Mouse (Mus musculus): ENCODE measurements at regions not wholly inside any gene's neighbourhood (a gene's known extent, or its start where the extent isn't known, plus 50 kb on each side); places are given as distances from the start of the nearest gene placed in this dataset.

DNA sequence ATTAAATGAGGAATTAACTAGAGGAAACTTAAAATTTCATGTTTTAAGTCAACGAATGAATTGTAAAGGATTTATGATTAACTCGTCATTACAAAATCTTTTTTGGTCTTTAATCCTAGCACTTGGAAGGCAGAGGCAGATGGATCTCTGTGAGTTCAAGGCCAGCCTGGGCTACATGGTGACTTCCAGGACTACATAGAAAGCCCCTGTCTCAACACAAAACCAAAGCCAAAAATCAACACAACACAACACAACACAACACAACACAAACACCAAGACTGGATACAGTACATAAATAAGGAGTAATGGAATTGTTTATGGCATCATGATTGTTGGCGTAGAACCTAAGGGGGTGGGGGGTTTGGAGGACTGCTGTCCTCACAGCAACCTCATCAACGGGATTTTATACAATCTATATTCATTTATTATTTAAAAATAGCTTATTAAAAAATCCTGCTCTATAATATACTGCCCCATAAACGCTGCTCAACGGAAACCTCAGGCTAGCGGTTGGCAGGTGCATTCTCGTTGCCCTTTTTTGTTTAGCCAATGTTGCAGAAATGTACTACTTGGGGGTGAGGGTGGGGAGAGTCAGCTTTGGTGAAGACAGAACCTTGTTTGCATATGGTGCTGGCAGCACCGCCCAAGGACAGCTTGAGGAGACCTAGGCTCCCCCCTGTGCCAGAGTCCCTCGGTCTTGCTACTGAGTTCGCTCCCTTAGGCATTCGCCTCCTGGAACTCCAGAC, 53.9 kb upstream of the Cpsf6 start:
- Histone ChIP-seq H3K4me1 (replicated peaks) (peaks cover 11% of the 10 kb centered on the region), H3K27ac (no peak overlapping the region), H3K4me2 (no peak overlapping the region), H3K36me3 (no peaks in the 10 kb centered on the region), H3K27me3 (no peaks in the 10 kb centered on the region), H3K9ac (no peak overlapping the region), H3K9me3 (replicated peaks) (no peaks in the 10 kb centered on the region), H3K4me3 (no peak overlapping the region)
- WGBS: 91% methylated on average over 12 of the region's 12 CpGs
- ATAC-seq (replicated peaks; ENCODE audit: insufficient number of reproducible peaks, insufficient read depth, low FRiP score, low read depth): no peak

DNA sequence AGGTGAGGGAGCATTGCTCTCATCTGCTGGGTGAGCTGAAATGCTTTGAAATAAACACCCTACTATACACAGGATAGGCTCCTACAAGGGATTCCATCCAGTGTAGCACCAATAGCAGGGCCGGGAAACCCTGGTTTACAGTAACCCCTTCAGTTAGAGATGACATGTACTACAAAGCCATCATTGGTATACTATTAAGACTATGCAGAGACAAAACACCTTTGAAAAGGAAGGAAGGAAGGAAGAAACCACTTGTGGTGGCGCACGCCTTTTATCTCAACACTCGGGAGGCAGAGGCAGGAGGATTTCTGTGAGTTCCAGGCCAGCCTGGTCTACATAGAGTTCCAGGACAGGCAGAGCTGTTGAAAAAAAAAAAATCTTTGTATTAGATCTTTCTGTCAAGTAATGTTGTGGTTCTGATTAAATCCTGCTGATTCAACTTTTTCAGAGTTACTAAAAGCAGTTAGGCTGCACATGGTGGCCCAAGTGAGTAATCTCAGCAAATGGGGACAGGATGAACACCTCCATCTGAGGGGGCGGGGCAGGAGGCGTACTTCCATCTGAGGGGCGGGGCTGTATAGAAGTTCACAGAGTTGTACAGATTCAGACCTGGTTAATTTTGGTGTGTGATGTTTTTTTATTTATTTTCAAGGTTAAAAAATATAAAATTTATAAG, 53.2 kb upstream of the Cpsf6 start:
- Histone ChIP-seq H3K27ac (no peak overlapping the region), H3K27me3 (no peaks in the 10 kb centered on the region), H3K9ac (no peak overlapping the region), H3K4me2 (peak overlapping the region; percentile 64), H3K9me3 (replicated peaks) (no peaks in the 10 kb centered on the region), H3K36me3 (no peaks in the 10 kb centered on the region), H3K4me1 (replicated peaks) (peaks cover 11% of the 10 kb centered on the region), H3K4me3 (peak overlapping the region; percentile 35)
- no peak; the same call in 1 of the 2 replicates for ATAC-seq (replicated peaks; ENCODE audit: insufficient number of reproducible peaks, insufficient read depth, low FRiP score, low read depth)
- 86% methylated on average over 7 of the region's 7 CpGs for WGBS

DNA sequence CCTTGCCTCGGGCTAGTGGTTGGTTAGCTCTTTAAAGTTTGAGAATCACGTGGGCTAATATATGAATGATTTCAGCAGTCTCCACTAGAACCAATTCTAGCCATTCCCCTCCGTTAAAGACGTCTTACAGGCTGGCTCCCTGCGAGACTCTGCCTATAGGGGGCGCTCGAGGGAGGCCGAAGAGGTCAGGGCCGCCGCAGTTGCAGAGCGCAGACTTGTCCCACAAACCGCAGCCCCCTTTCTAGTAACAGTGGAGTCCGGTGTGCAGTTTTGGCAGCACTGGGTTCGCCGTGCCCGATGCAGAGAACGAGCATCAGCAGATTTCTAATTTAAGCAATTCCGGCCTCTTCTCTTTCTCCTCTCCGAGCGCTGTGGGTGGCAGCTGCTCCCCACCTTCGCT, 52.6 kb upstream of the Cpsf6 start:
- no peak for ATAC-seq (replicated peaks; ENCODE audit: insufficient number of reproducible peaks, insufficient read depth, low FRiP score, low read depth)
- H3K27me3 ChIP-seq: no peaks in the 10 kb centered on the region
- H3K4me2 ChIP-seq: peak overlapping the region; percentile 64
- peak overlapping the region; percentile 35 for H3K4me3 ChIP-seq
- H3K4me1 ChIP-seq (replicated peaks): peaks cover 11% of the 10 kb centered on the region
- H3K9me3 ChIP-seq (replicated peaks): no peaks in the 10 kb centered on the region
- no peaks in the 10 kb centered on the region for H3K36me3 ChIP-seq
- WGBS: 7% methylated on average over 21 of the region's 21 CpGs
- no peak overlapping the region for H3K27ac ChIP-seq
- no peak overlapping the region for H3K9ac ChIP-seq

DNA sequence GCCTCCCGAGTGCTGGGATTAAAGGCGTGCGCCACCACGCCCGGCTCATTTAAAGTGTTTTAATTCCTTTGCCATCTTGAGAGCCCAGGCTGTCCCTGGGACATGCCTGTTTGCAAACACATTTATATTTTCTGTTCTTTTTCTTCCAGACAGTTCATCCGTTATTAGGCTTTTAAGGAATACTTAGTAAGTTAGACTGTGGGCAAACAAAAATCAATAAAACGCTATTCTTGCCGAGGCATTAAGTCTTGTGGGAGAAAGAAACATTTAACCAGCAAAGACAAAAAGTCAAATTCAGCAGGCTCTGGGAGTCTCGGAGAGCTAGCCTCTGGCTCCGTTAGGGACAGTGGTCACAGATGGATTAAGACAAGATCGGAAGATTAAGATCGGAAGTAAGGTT, 52.0 kb upstream of the Cpsf6 start:
- no peak for ATAC-seq (replicated peaks; ENCODE audit: insufficient number of reproducible peaks, insufficient read depth, low FRiP score, low read depth)
- no peaks in the 10 kb centered on the region for H3K9me3 ChIP-seq (replicated peaks)
- WGBS: 72% methylated on average over 12 of the region's 12 CpGs
- no peaks in the 10 kb centered on the region for H3K36me3 ChIP-seq
- H3K4me1 ChIP-seq (replicated peaks): peaks cover 9% of the 10 kb centered on the region
- no peak overlapping the region for H3K9ac ChIP-seq
- H3K4me3 ChIP-seq: peak overlapping the region; percentile 35; the same call in 1 of the 2 replicates
- H3K4me2 ChIP-seq: peak overlapping the region; percentile 64
- H3K27ac ChIP-seq: no peak overlapping the region
- no peaks in the 10 kb centered on the region for H3K27me3 ChIP-seq

DNA sequence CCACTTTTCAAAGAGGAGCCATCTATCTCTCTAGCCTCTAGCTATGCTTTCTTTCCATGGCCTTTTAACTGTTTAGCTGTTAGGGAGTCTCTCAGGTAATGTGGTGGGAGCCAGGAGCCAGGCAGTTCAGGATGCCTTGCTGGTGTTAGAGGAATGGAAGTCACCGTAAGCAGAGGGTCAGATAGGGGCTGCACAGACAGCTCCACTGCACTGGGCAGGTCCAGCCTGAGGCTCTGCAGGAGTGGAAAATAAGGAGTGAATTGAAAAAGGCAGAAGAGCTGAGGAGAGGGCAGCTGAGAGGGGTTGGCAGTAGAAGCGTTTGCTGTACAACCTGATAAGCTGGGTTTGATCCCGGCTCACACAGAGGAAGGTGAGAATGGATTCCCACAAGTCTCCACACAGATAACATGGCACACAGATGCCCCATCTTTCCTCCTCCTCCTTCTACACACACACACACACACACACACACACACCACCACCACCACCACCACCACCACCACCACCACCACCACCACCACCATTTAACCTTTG, 51.3 kb upstream of the Cpsf6 start:
- no peak for ATAC-seq (replicated peaks; ENCODE audit: insufficient number of reproducible peaks, insufficient read depth, low FRiP score, low read depth)
- no peaks in the 10 kb centered on the region for H3K36me3 ChIP-seq

DNA sequence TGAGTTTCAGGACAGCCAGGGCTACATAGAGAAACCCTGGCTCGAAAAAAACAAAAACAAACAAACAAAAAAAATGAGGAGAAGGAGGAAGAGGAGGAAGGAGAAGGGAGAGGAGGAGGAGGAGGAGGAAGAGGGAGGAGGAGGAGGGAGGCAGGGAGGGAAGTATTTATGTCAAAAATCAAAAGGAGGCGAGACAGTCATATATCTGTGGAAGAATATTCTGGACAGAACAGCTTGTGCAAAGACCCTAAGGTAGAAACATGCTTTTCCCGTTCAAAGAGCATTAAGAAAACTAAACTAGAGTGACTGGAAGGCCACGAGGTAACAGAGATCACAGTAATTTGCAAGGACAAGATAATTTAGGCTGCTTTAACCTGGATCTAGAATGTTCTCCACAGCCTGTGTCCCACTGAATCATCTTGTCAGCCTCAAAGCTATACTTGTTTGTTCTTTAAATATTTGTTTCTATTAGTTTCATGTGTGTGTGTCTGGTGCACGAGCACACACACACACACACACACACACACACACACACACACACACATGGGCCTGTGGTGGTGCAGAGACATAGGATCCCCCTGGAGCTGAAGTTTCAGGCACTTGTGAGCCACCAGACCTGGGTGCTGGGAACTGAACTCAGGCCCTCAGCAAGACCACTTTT, 50.5 kb upstream of the Cpsf6 start:
- WGBS: 74% methylated on average over 5 of the region's 5 CpGs
- Histone ChIP-seq H3K36me3 (no peaks in the 10 kb centered on the region), H3K27me3 (no peaks in the 10 kb centered on the region), H3K4me2 (no peak overlapping the region), H3K27ac (no peak overlapping the region), H3K4me3 (no peak overlapping the region), H3K4me1 (replicated peaks) (peaks cover 4% of the 10 kb centered on the region), H3K9me3 (replicated peaks) (no peaks in the 10 kb centered on the region), H3K9ac (no peak overlapping the region)
- ATAC-seq (replicated peaks; ENCODE audit: insufficient number of reproducible peaks, insufficient read depth, low FRiP score, low read depth): no peak

More for the DNA sequence above, 51.3 kb upstream of the Cpsf6 start:
- no peak overlapping the region for H3K4me2 ChIP-seq
- H3K9me3 ChIP-seq (replicated peaks): no peaks in the 10 kb centered on the region
- no peak overlapping the region for H3K27ac ChIP-seq
- no peak overlapping the region for H3K9ac ChIP-seq
- no peak overlapping the region for H3K4me3 ChIP-seq
- H3K4me1 ChIP-seq (replicated peaks): peaks cover 8% of the 10 kb centered on the region
- no peaks in the 10 kb centered on the region for H3K27me3 ChIP-seq
- 60% methylated on average over 3 of the region's 3 CpGs for WGBS

DNA sequence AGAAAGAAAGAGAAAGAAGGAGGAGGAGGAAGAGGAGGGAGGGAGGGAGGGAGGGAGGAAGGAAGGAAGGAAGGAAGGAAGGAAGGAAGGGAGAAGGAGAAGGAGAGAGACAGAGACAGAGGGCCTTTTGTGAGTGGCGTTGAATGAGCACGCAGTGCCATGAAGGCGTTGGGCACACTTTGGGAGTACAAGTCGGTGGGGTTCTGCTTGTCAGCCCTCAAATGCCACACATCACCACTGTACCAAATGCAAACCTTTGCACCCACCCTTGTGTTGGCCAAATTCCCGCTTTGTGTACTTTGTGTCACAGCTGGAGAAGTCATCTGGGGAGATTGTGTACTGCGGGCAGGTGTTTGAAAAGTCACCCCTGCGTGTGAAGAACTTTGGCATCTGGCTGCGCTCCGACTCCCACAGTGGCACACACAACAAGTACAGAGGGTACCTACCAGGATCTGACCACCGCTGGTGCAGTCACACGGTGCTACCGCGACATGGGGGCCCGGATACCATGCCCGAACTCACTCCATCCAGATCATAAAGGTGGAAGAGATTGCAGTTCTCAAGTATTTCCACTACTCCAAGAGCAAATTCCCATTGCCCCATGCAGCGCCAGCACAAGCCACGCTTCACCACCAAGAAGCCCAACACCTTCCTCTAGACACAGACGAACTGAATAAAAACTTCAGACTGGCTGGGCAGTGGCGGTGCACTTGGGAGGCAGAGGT, 49.8 kb upstream of the Cpsf6 start:
- Histone ChIP-seq H3K4me3 (no peak overlapping the region), H3K9ac (no peak overlapping the region), H3K27me3 (no peaks in the 10 kb centered on the region), H3K4me2 (no peak overlapping the region), H3K4me1 (replicated peaks) (no peaks in the 10 kb centered on the region), H3K36me3 (no peaks in the 10 kb centered on the region), H3K9me3 (replicated peaks) (no peaks in the 10 kb centered on the region), H3K27ac (no peak overlapping the region)
- ATAC-seq (replicated peaks; ENCODE audit: insufficient number of reproducible peaks, insufficient read depth, low FRiP score, low read depth): no peak
- 90% methylated on average over 19 of the region's 19 CpGs for WGBS
